Mouse (Mus musculus) thymus, adult 2 months (tissue): ENCODE data around the gene Mydgf. TPM values are rescaled to one million over a fixed set of nuclear protein-coding genes. Genes with fewer than 3 reads are reported as not detected.
A peak's percentile ranks its signal among the peaks of the same experiment; 100 is the strongest.

Experiments used
- DNase-seq: peaks from one replicate; pipeline ENCODE4 v3.0.0; 2021
- H3K27ac ChIP-seq: fragments of 200-500 bp; 2 replicates; pipeline ENCODE4 v1.5.1; 2012; ENCODE audit warnings: low read length, control low read depth; ENCODE audit not compliant: control insufficient read depth, insufficient read depth
- H3K27me3 ChIP-seq: fragments of 200-500 bp; 2 replicates; pipeline ENCODE4 v1.6.1; 2012; ENCODE audit warnings: mild to moderate bottlenecking, low read length, moderate library complexity, mixed read lengths; ENCODE audit not compliant: control insufficient read depth, insufficient read depth
- H3K36me3 ChIP-seq: fragments of 200-500 bp; 2 replicates; pipeline ENCODE4 v1.6.1; 2012; ENCODE audit warnings: mild to moderate bottlenecking, low read length, moderate library complexity; ENCODE audit not compliant: control insufficient read depth, insufficient read depth
- H3K4me1 ChIP-seq: fragments of 200-500 bp; replicated peaks from 2 replicates; pipeline ENCODE4 v1.6.1; 2012; ENCODE audit warnings: low read length; ENCODE audit not compliant: control insufficient read depth, insufficient read depth
- H3K4me3 ChIP-seq: fragments of 200-500 bp; 2 replicates; pipeline ENCODE4 v1.5.1; 2012; ENCODE audit warnings: mild to moderate bottlenecking, low read length, control low read depth, moderate library complexity; ENCODE audit not compliant: control insufficient read depth, insufficient read depth
- CTCF ChIP-seq: fragments of 200-500 bp; IDR thresholded peaks from 2 replicates; pipeline ENCODE4 v1.5.1; 2012; ENCODE audit warnings: mild to moderate bottlenecking, control low read depth, low read length, moderate library complexity, borderline replicate concordance; ENCODE audit not compliant: control insufficient read depth, poor library complexity, insufficient read depth; ENCODE audit errors: extremely low read depth
- POLR2A ChIP-seq: fragments of 200-500 bp; IDR thresholded peaks from 2 replicates; pipeline ENCODE4 v1.6.1; 2012; ENCODE audit warnings: mild to moderate bottlenecking, low read length, control low read depth, moderate library complexity; ENCODE audit not compliant: control insufficient read depth, poor library complexity, insufficient read depth; ENCODE audit errors: extremely low read depth
- WGBS: fragments of 180-500 bp; shearing (Covaris S2); methylation state at CpG from one replicate; pipeline ENCODE4 v1.1.7; 2018; 5-methylcytosine and 5-hydroxymethylcytosine counted together
- polyA plus RNA-seq: library from polyadenylated mRNA; depleted of rRNA; stranded (reverse); fragments of >200 nt; gene quantifications from 2 replicates; pipeline ENCODE4 v1.2.3, GENCODE M21; 2012

Mydgf gene
- polyA plus RNA-seq, 1 experiment: 62.3 TPM

GRCm38 (mm10) chr17:56149897-56150296 lies 33.8 kb downstream of the Mydgf start:
- 49% methylated on average over 2 of the region's 2 CpGs for WGBS

DNA sequence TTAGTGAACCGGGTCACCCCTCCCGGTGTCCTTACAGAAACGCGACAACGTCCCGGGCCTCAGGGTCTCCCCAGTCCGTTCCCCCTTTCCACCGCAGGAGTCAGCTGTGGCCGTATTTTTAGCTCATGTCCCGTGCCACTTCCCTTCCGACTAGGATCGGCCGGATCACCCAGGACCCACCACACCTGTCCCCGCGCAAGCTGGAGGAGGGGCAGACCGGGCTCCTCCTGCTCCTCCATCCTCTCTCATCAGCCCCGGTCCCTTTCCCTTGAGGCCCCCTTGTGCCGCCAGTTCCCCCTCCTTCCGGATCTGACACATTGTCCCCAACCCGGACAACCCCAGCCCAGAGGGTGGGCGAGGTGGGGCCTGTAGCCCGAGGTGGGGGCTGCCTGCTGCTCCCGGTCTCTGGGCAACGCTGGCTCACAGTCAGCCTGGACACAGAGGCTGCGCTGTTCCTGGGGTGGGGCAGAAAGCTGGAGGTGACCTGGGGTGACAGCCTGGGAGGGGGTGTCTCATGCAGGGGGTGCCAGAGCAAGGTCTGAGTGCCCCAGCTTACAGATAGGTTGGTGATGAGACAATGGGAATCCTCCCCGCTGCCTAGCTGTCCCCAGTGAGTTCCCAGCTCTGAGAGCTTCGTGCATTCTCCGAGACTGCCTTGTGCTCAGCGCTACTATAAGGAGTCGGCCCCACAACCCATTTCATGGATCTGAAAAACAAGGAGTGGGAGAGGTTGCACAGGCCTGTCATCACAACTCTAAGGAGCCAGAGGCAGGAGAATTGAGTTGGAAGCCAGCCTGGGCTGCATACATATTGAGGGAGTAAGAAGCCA lies 34.7 kb downstream of the Mydgf start:
- no peaks in the 10 kb centered on the region for H3K36me3 ChIP-seq
- TF ChIP-seq CTCF (no peak), POLR2A (no peak)
- no peak for DNase-seq
- H3K27me3 ChIP-seq: no peaks in the 10 kb centered on the region; the same call in 1 of the 2 replicates
- H3K27ac ChIP-seq: no peak overlapping the region
- H3K4me3 ChIP-seq: 0 out of 2 replicates have a peak overlapping the region, but pooled peaks have one; percentile 3
- WGBS: 9% methylated on average over 30 of the region's 30 CpGs
- H3K4me1 ChIP-seq: peaks cover 26% of the 10 kb centered on the region

More at GRCm38 (mm10) chr17:56149897-56150296, 33.8 kb downstream of the Mydgf start:
- H3K4me1 ChIP-seq: peaks cover 26% of the 10 kb centered on the region
- H3K36me3 ChIP-seq: no peaks in the 10 kb centered on the region
- no peak for DNase-seq
- H3K27me3 ChIP-seq: no peaks in the 10 kb centered on the region; the same call in 1 of the 2 replicates
- H3K4me3 ChIP-seq: no peak overlapping the region
- TF ChIP-seq CTCF: no peak
- TF ChIP-seq POLR2A: no peak
- H3K27ac ChIP-seq: no peak overlapping the region

DNA sequence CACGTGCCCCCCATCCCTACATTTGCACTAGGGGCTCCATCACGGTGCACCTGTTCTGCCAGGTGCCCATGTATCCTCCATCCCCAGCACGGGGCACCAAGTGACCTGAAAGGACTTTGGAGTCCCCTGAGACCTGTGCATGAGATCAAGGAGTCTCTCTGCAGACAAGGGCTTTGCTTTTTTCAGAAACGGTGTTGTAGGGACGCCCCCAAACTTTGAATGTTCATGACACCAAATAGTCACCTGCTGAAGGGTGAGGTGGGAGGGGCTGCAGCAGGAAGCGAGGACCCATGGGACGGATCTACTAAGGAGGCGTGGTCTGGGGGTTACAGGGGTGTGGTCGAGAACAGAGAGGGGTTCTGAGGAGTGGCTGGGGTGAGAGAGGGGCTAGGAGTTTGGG lies 35.4 kb downstream of the Mydgf start:
- Histone ChIP-seq H3K27me3 (no peaks in the 10 kb centered on the region; the same call in 1 of the 2 replicates), H3K36me3 (no peaks in the 10 kb centered on the region), H3K27ac (no peak overlapping the region), H3K4me1 (peaks cover 26% of the 10 kb centered on the region), H3K4me3 (0 out of 2 replicates have a peak overlapping the region, but pooled peaks have one; percentile 3)
- 32% methylated on average over 9 of the region's 9 CpGs for WGBS
- no peak for DNase-seq
- TF ChIP-seq CTCF (no peak), POLR2A (peak; percentile 25; the same call in 1 of the 2 replicates)

GRCm38 (mm10) chr17:56147420-56147819 lies 36.3 kb downstream of the Mydgf start:
- Histone ChIP-seq H3K4me3 (no peak overlapping the region), H3K4me1 (peaks cover 26% of the 10 kb centered on the region), H3K27ac (no peak overlapping the region), H3K27me3 (no peaks in the 10 kb centered on the region; the same call in 1 of the 2 replicates), H3K36me3 (no peaks in the 10 kb centered on the region)
- 52% methylated on average over 12 of the region's 12 CpGs for WGBS
- TF ChIP-seq CTCF (no peak), POLR2A (no peak)
- no peak for DNase-seq

DNA sequence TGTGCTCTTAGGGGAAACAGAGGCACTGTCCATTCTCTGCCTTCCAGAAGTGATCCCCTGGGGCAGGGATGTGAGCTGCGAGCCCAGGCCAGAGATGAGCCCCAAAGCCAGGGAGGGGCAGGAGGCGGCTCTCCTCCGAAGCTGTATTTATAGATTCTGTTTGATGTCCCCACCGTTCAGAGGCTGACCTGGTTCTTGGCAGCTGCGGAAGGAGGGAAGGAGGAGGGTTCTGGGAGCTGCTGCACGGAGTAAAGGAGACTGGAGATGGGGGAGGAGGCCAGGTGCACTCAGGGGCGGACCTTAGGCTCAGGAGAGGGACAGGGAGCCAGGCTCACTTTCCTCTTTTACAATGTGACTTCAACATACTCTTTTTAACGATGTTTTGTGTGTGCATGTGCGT lies 37.6 kb downstream of the Mydgf start:
- no peak for TF ChIP-seq POLR2A
- no peak for TF ChIP-seq CTCF
- DNase-seq: no peak
- H3K36me3 ChIP-seq: no peaks in the 10 kb centered on the region
- H3K4me3 ChIP-seq: no peak overlapping the region
- H3K4me1 ChIP-seq: peaks cover 36% of the 10 kb centered on the region
- H3K27me3 ChIP-seq: peaks cover 3% of the 10 kb centered on the region; the same call in 1 of the 2 replicates
- H3K27ac ChIP-seq: no peak overlapping the region
- WGBS: 65% methylated on average over 9 of the region's 9 CpGs

- Histone ChIP-seq H3K4me1 (peaks cover 40% of the 10 kb centered on the region), H3K36me3 (no peaks in the 10 kb centered on the region), H3K4me3 (no peak overlapping the region), H3K27ac (no peak overlapping the region), H3K27me3 (peaks cover 3% of the 10 kb centered on the region; the same call in 1 of the 2 replicates)
- 81% methylated on average over 9 of the region's 9 CpGs for WGBS
- TF ChIP-seq POLR2A (no peak), CTCF (no peak)
- DNase-seq: no peak
Observed at GRCm38 (mm10) chr17:56144546-56144945, 39.2 kb downstream of the Mydgf start.
